Mouse (Mus musculus) gastrocnemius, postnatal 36 days (tissue): ENCODE results near the gene Mtf1. TPM values are rescaled to one million over a fixed set of nuclear protein-coding genes. Genes with fewer than 3 reads are reported as not detected.

Source experiments
- DNase-seq, 2 experiments: peaks; one replicate each; pipeline ENCODE4 v3.0.0; 2022
- intact Hi-C: fragments of 180-260 bp; cut with DNase I; formaldehyde crosslinking; loops from one replicate; pipeline ENCODE4 v1.15.1; 2025
- total RNA-seq, 2 experiments: library from RNA; stranded (reverse); gene quantifications; 2 replicates each; pipeline ENCODE4 v1.2.3; 2021

The Mtf1 gene
- total RNA-seq, 2 experiments from 2014 or later: 11.6 to 12.2 TPM

- intact Hi-C loops: no loop called here
Measured at GRCm38 (mm10) chr4:124796141-124796540, 5.8 kb upstream of the Mtf1 start.

GRCm38 (mm10) chr4:124796913-124797312, 5.0 kb upstream of the Mtf1 start:
- intact Hi-C loops: no loop called here
- DNase-seq: no peak

More at GRCm38 (mm10) chr4:124796141-124796540, 5.8 kb upstream of the Mtf1 start:
- DNase-seq: no peak

GRCm38 (mm10) chr4:124802309-124803260, 681 bp downstream of the Mtf1 start:
- DNase-seq: peak; percentile 93 to 97

GRCm38 (mm10) chr4:124803406-124803805, 1.5 kb downstream of the Mtf1 start:
- no peak for DNase-seq
- intact Hi-C loops: loop anchor here (5.0 kb wide), 2 partner anchors 51 to 86 kb away; no protein-coding TSS in a partner anchor

More at GRCm38 (mm10) chr4:124802309-124803260, 681 bp downstream of the Mtf1 start:
- intact Hi-C loops: loop anchor here (1.0 to 5.0 kb wide), 3 partner anchors 44 to 85 kb away; no protein-coding TSS in a partner anchor

GRCm38 (mm10) chr4:124808511-124808910, 6.6 kb downstream of the Mtf1 start:
- intact Hi-C loops: no loop called here

GRCm38 (mm10) chr4:124809136-124809883, 7.4 kb downstream of the Mtf1 start:
- intact Hi-C loops: no loop called here
- DNase-seq: no peak

More at GRCm38 (mm10) chr4:124808511-124808910, 6.6 kb downstream of the Mtf1 start:
- no peak for DNase-seq

GRCm38 (mm10) chr4:124810056-124810455, 8.2 kb downstream of the Mtf1 start:
- intact Hi-C loops: no loop called here
- no peak for DNase-seq

GRCm38 (mm10) chr4:124811347-124811975, 9.6 kb downstream of the Mtf1 start:
- intact Hi-C loops: no loop called here
- no peak for DNase-seq

- DNase-seq: no peak
- intact Hi-C loops: no loop called here
Measured at GRCm38 (mm10) chr4:124815901-124816300, 14.0 kb downstream of the Mtf1 start.

GRCm38 (mm10) chr4:124817803-124818202, 15.9 kb downstream of the Mtf1 start:
- intact Hi-C loops: no loop called here
- DNase-seq: no peak

GRCm38 (mm10) chr4:124818832-124819231, 16.9 kb downstream of the Mtf1 start:
- intact Hi-C loops: no loop called here
- DNase-seq: no peak

GRCm38 (mm10) chr4:124824967-124825366, 23.1 kb downstream of the Mtf1 start:
- intact Hi-C loops: no loop called here
- DNase-seq: no peak

GRCm38 (mm10) chr4:124825371-124825965, 23.6 kb downstream of the Mtf1 start:
- DNase-seq: no peak
- intact Hi-C loops: no loop called here

- intact Hi-C loops: no loop called here
- DNase-seq: no peak
Measured at GRCm38 (mm10) chr4:124829671-124830070, 27.8 kb downstream of the Mtf1 start.

- DNase-seq: no peak
- intact Hi-C loops: no loop called here
Measured at GRCm38 (mm10) chr4:124832796-124833195, 30.9 kb downstream of the Mtf1 start.

GRCm38 (mm10) chr4:124838035-124838700, 36.3 kb downstream of the Mtf1 start:
- intact Hi-C loops: no loop called here

GRCm38 (mm10) chr4:124840998-124841397, 39.1 kb downstream of the Mtf1 start:
- intact Hi-C loops: no loop called here
- DNase-seq: no peak

More at GRCm38 (mm10) chr4:124838035-124838700, 36.3 kb downstream of the Mtf1 start:
- DNase-seq: no peak

- intact Hi-C loops: no loop called here
- no peak for DNase-seq
Measured at GRCm38 (mm10) chr4:124843493-124843892, 41.6 kb downstream of the Mtf1 start.

GRCm38 (mm10) chr4:124847573-124847972, 45.7 kb downstream of the Mtf1 start:
- intact Hi-C loops: loop anchor here (5.0 kb wide), 1 partner anchor 130 kb away; no protein-coding TSS in a partner anchor
- DNase-seq: peak; percentile 67 to 82
